Mouse (Mus musculus) thymus, postnatal 36 days (tissue): ENCODE data around the gene Gm20449.
A peak's percentile ranks its signal among the peaks of the same experiment; 100 is the strongest.
"Not testable (repeated sequence)": the region's sequence is repeated elsewhere in the genome, so short reads cannot be mapped to it uniquely, and the experiment has no call there.

ENCODE experiments used
- DNase-seq, 2 experiments: peaks; one replicate each; pipeline ENCODE4 v3.0.0; 2022; ENCODE audit warnings: mixed read lengths in 2 of 2

The Gm20449 gene

GRCm38 (mm10) chr7:41499389-41500049 is at the start of gene Gm20449, which contains the start of gene AW146154:
Gene Gm20449, minus strand, starts transcription at chr7:41499417.
Gene AW146154, minus strand, starts transcription at chr7:41499890.
- peak; percentile 95 to 96 for DNase-seq

- DNase-seq = no peak
These were observed 13.5 kb upstream of the Gm20449 start for GRCm38 (mm10) chr7:41512672-41513071.

- DNase-seq = no peak
These were observed 13.0 kb upstream of the Gm20449 start for GRCm38 (mm10) chr7:41512207-41512606.

GRCm38 (mm10) chr7:41502402-41502801 is 3.2 kb upstream of the Gm20449 start:
- no peak for DNase-seq

GRCm38 (mm10) chr7:41500151-41500934 is 1.1 kb upstream of the Gm20449 start:
- peak; percentile 47 to 51 for DNase-seq

GRCm38 (mm10) chr7:41499018-41499388 is 214 bp downstream of the Gm20449 start:
- DNase-seq = not testable (repeated sequence)

GRCm38 (mm10) chr7:41498464-41498863 is 753 bp downstream of the Gm20449 start:
- DNase-seq = not testable (repeated sequence)

GRCm38 (mm10) chr7:41497871-41498270 is 1.3 kb downstream of the Gm20449 start:
- DNase-seq = peak in 1 of 2 experiments; percentile 26

- DNase-seq = no peak
These were observed 47.4 kb downstream of the Gm20449 start for GRCm38 (mm10) chr7:41451864-41452263.

GRCm38 (mm10) chr7:41448596-41448995 is 50.6 kb downstream of the Gm20449 start, which contains the start of gene Vmn2r57:
Gene Vmn2r57, minus strand, starts transcription at chr7:41448696.
- not testable (repeated sequence) for DNase-seq

- DNase-seq = no peak
These were observed 105.1 kb downstream of the Gm20449 start for GRCm38 (mm10) chr7:41394130-41394529.

- DNase-seq = peak; percentile 66 to 77
These were observed 105.9 kb downstream of the Gm20449 start, which contains the start of gene AI987944 for GRCm38 (mm10) chr7:41393048-41393971. Gene AI987944, minus strand, starts transcription at chr7:41393379.
